Mouse (Mus musculus) left cerebral cortex, adult 11 months (tissue): ENCODE data around the gene Mroh2a.

Experiments
- DNase-seq: peaks from one replicate; pipeline ENCODE4 v3.0.0; 2022; ENCODE audit warnings: low spot score

Mroh2a gene

DNA sequence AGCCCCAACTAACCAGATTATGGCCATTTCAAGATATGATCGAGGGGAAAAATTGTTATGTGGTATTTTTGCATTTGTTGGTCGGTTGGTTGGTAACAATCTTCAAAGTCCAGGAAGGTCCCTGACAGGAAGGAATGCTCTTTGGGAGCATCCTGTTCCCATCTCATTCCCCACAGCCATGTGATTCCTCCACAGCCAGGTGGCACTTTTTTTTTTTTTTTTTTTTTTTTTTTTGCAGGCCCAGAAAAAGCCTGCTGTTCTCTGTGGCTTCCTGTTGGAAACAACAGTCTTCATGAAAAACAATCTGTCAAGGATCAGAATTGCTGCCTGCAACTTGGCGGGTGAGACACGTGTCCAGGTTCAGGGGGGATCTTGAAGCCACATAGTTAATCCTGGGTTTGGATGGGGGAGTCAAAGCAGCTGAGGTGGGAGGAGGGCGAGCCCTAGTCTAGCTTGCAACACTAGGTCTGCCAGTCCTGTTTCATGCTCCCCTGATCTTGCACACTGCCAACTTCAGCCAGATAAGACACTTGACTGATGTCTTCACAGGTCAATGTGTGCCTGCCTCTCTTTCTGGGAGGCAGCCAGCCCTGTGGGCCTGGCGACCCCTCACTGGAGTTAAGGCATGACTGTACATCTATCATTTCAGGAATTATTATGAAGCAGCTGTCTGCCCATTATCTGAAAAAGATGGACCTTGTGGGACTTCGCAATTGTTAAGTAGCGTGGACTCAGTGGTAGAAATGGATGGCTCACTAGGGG, 32.3 kb downstream of the Mroh2a start:
- DNase-seq = no peak

- no peak for DNase-seq
Observed at GRCm38 (mm10) chr1:88259643-88260024, 32.8 kb downstream of the Mroh2a start.

GRCm38 (mm10) chr1:88260114-88260513, 33.3 kb downstream of the Mroh2a start:
- DNase-seq = no peak

DNA sequence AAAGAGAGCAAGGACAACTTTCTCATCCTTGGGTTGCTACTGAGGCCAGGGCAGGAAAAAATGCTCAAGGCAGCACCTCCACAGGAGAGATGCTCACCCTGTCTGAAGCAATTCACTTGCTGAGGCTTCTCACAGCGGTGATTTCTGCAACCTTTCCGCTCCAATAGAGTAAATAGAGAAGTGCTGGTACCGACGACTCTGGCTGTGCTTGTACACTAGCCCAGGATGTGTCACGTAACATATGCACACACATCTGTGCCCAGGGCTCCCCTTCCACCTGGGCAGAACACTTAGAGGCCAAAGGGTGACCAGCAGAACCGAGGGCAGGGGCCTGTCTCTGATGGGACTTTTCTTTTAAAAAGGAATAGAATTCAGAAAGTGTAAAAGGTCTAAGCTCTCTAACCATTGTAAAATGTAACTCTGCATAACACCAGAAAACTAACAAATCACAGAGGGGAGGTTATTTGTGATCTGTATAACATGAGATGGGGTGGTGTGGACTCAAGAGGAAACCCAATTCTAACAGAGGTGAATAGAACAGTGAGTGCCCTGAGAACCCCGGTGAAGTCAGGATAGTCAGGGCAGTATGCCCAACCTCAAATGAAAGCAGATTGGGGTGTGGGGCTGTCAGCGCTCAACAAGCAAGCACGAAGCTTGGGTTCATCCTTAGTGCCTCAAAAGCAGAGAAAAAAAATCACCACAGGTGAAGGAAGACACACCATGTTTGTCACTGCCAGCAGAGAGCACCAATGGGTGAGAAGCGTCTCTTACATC, 34.0 kb downstream of the Mroh2a start:
- no peak for DNase-seq

DNA sequence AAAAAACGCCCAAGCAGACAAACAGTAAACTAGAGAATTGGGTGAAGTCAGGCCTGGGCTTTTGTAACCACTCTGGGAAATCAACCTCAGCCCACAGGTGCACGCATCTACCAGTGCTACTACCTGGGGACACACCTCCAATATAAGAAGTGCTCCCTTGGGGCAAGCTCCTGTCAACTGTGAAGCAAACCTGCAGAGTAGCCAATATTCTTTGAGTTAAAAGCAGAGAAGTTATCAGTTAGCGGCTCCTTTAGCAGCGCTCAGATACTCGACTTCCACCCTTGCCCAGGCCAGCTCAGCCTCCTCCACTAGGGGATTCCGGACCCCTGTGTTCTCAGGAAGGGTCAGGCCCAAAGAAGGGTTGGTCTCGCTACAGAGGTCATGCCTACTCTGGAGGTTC, 34.9 kb downstream of the Mroh2a start:
- no peak for DNase-seq

DNA sequence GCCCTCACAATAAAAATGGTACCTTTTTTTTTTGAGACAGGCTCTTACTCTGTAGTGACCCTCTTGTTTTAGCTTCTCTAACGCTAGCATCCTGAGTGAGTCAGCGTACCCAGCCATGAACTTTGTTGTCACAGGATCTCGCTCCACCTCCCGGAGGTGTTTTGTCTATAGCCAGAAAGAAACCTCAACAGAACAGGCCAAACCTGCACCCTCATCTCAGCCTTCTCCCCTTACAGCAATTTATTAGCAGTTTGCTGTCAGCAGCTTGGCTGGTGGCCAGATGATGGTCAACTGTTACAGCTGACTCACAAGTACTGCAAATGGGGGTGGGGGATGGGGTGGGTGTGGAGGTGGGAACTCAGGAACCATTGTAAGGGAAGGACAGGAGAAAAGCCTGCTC, 35.5 kb downstream of the Mroh2a start:
- no peak for DNase-seq

DNA sequence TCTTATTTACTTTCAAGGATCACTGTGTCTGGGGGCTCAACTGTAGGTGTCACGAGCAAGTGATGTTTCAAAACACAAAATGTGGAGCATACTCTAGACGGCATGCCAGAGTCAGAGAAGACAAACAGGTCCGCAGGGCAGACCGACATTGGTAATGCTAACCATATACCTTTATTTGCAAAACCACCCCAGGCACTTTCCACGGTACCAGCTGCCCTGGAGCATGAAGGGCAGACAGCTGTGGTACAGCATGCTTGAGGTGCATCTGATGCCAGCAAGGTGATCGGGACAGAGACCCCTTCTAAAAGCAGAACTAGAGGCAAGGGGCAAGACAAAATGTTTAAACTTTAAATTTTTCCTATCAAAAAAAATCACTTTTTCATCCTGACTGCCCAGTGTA, 36.2 kb downstream of the Mroh2a start:
- no peak for DNase-seq

DNA sequence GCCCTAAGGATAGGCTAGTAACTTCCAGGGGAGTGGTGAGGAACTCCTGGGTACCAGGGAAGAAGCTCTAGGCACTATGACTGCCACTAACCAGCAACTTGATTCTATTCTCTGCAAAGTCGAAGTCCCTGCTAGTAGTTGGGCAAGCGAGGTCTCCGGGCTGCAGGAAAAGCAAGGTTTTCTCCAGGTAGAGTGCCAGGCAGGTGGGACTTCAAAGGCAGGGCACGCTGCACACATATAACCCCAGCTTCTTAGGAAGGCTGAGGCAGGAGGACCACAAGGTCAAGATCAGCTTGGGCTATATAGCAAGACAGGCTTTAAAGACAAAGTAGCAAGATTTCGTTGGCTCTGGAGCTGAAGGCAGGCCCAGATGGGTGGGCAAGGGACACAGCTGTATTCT, 37.0 kb downstream of the Mroh2a start:
- DNase-seq = no peak

DNA sequence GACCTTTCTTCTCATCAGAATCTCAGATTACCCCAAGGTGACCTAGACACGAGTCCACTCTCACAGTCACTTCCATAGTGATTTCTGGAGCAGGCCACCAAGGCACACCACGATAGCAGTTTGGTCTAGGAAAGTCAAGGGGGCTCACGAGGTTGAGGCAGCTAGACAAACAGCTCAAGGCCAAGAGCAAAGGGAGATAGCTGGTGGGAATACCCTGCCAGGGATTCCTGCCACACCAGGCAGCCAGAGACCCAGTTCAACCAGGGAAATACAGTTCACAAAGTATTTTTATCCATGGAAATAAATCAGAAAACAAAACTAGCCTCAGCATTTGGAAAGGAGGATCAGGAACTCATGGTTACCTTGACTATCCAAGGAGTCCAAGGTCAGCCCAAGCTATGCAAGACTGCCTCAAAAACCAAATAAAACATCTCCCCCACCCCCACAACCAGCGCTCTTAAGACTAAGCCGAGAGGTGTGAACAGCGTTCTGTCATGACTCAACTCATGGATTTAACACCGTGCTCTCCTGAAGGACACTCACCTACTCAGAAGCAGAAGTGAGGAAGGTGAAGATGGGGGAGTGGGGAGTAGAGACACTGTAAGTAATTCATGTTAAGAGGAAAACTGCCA, 37.6 kb downstream of the Mroh2a start:
- DNase-seq = no peak

DNA sequence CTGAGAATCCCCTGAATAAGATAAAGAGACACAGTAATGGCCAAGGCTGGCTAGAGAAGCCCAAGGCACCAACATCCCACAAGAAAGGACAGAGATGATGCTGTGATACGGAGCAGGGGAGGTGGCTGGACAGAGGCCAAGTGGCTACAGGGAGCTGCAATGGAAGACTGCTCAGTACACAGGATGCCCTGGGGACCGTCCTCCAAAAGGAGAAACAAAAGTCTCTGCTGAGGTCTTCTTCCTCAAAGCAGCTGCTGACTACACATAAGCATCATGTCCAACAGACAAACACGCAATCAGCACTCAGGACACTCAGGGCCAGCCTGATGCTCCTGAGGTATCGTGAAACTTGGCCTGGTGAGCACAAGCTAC, 38.1 kb downstream of the Mroh2a start:
- DNase-seq = no peak

DNA sequence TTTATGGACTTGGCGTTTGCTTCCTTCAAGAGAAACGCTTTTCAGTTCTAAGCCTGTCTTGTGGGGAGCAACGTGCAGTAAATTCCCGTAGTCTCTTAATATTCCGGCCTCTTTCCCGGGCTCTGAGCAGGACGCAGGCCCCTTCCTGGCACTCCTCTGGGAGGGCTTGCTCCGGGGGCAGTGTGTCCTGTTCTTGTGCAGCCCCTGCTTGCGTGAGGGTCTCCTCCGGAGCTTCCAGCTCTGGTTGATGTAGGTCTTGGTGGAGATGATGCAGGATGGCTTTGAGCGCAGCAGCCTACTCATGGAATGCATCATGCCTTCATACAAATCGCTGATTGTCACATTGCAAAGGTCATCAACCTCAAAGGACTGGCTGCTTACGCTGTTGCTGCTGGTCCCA, 39.3 kb downstream of the Mroh2a start:
- no peak for DNase-seq

DNA sequence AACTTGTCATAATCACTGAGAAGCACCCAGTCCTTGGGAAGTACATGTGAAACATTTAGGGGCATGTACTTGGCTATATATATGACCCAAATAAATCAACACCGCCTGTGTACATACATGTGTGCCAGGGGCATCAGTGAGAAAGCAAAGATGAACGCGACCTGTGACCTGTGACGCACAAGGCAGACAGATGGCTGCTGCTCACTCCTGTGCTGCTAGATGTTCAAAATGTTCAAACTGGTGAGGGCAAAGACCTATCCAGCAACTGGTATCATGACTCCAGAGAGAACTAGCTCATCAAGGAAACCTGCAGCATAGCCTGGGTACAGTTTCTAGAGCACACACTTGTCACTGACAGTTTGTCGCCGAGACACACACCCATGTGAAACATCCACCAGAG, 40.7 kb downstream of the Mroh2a start:
- DNase-seq = no peak

- DNase-seq = no peak
Observed at GRCm38 (mm10) chr1:88268070-88268469, 41.3 kb downstream of the Mroh2a start.

- no peak for DNase-seq
Observed at GRCm38 (mm10) chr1:88269539-88270309, 42.9 kb downstream of the Mroh2a start.

DNA sequence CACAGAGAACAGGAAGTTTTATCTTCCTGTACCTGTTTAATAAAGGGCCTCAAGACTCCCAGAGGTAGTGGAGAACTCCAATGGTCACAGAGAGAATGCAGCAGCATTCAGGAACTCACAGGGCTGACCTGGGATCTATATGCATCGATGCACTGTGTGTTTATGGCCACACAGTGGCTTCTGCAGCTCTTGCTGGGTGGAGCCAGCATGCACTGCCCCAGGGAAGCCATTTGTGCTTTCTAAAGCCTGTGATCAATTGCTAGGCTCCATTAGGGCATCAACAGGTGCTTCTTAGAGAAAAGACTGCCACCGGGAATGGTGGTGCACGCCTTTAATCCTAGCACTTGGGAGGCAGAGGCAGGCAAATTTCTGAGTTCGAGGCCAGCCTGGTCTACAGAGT, 46.1 kb downstream of the Mroh2a start:
- DNase-seq = no peak

DNA sequence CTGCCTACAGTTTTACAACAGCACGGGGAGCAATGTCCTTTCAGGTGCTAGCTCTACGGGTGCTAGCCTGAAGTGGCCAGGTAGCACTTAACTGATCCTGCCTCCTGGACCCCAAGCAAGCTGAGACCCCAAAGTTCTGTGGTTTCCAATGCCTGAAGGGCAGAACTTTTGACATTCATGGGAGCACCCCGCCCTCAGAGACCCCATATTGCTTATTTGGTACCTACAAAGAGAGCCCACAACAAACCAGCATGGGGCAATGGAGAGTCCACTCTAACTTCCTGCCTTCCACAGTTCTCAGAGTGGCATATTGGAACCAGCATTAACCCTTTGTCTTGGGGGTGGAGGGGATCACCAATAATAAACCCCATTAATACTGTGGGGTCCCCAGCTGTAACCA, 46.5 kb downstream of the Mroh2a start:
- no peak for DNase-seq

DNA sequence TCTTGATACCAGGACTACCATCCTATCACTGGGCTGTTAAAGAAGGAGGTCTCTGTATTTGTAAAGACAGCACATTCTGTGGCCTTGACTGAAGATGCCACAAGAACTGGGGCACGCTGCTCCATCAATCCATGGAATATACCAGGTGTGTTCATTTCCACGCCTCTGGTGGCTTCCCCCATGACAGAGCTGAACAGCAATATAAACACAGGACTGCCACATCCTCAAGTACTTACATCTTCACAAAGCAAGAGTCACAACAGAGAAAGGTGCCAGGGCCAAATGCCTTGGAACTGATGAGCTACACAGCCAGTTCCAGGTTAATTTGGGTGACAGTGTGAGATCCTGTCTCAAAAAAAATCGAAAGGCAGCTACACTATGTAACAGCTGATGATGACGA, 47.0 kb downstream of the Mroh2a start:
- no peak for DNase-seq

DNA sequence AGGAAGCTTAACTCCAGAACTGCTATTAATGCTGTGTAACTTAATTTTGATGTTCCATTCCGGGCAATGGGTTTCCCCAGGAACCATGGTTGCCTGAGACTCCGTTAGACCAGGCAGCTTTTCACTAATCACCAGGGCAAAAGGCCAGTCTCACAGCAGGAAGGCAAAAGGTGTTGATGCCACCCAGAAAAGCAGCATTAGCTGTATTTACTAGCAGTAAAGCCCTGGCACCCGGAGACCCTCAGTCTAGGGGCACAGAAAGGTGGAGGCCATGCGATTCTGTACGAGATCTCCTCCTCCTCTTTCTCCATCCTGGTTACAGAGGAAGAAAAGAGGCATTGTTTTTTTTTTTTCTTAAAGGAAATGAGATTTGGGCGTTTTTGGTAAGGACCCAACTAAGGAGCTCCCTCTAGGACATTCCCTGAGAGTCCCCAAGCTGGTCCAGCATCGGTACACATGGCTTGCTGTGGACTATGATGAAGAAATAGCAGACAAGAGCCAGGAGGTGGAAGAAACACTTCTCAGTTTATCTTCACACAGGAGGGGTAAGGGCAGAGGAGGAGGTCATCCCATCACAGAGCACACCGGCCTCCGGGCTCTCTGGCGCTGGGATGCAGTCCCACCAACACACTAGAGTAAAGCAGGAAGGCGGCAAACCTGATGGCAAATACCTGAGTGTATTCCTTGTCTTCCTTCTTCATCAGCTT, 47.7 kb downstream of the Mroh2a start:
- no peak for DNase-seq

DNA sequence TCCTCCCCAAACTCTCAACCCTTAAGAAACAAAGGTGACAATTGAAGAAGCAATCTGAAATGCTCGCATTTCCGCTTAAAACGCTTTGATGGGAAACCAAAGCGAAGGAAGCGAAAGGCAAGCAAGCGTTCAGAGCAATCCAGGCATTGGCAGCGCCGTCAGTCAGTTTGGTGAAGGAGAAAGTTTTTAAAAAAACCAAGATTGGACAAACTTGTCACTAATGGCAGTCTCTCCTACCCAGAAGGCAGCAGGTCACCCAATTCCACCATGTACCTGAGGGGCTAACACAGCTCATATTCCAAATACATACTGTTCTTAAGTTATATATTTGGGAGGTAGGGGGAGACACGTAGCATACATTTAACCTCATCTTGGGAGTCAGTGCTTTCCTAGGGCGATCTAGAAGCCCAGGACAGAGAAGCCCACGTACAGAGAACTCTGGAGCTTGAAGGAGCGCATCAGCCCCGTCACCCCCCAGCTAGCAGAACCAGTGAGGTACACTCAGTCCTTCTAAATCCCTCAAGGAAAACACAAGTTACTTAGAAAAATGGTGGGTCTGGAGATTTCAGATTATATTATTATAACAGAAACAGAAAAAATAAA, 48.4 kb downstream of the Mroh2a start:
- DNase-seq = no peak

DNA sequence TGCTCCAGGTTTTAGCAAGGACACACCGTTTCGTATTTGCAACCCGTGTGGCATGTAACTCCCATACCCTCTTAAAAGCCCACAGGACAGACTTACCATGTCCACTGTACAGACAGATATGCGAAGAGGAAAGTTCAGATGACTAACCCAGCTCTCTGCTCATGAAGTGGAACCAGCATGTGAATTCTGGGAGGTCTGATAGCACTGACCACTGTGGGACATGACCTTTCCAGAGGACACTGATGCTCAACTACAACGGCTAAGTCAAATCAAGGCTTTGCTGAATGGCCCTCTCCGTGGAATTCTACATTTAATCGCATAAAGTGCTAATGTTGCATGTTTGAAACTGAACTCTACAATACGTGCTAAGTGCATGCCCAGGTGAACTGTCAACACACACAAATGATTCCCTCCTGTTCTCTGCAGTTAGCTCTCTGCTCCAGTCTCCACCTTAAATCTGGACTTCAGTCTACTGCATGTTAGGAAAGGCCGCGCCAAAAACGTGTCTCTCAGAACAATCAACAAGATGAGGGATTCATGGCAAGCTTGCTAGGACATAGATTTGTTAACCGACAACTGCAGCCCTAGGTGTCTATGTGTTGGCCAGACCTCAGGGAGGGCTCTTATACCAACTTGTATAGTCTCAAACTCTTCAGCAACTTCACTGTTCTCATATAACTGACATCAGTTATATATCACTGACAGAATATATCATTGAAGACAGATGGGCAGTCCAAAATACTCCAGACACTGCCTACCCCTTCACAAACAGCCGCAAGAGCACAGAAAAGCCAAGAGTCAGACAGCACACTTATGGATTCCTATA, 49.1 kb downstream of the Mroh2a start:
- DNase-seq = no peak
